Mouse (Mus musculus): ENCODE results near the gene Lgi1.

DNA sequence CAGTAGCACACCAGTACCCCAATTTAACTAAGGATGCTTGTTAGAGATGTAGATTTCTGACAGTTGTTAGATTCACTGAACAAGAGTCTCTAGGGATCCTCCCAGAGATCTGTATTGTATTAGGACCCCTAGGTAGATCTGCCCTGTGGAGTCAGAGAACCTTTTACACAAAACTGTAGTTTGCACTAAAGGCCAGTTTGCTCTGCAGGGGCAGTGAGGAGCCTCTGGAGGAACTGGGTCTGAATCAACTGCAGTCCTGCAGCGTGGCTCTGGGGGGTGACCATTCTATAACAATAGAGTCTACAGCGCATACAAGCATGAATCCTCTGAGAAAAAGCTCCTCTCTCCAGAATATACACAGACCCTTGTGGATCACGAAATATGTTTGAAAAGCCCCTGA lies 68.5 kb downstream of the Lgi1 start:
- TF ChIP-seq CTCF (conservative IDR thresholded peaks at IDR 0.05; ENCODE audit: insufficient read depth, insufficient read length, low read depth, low read length) (no peak), POLR2A (IDR thresholded peaks at IDR 0.05; ENCODE audit: low read depth, low read length) (no peak)
